Mouse (Mus musculus) 3134 (cell line): ENCODE data around the gene Glis1.

Experiments used
- DNase-seq: peaks from one replicate; pipeline ENCODE4 v3.0.0-alpha.2; 2011; ENCODE audit warnings: low spot score; ENCODE audit not compliant: insufficient read length; ENCODE audit errors: extremely low read depth

Gene Glis1

DNA sequence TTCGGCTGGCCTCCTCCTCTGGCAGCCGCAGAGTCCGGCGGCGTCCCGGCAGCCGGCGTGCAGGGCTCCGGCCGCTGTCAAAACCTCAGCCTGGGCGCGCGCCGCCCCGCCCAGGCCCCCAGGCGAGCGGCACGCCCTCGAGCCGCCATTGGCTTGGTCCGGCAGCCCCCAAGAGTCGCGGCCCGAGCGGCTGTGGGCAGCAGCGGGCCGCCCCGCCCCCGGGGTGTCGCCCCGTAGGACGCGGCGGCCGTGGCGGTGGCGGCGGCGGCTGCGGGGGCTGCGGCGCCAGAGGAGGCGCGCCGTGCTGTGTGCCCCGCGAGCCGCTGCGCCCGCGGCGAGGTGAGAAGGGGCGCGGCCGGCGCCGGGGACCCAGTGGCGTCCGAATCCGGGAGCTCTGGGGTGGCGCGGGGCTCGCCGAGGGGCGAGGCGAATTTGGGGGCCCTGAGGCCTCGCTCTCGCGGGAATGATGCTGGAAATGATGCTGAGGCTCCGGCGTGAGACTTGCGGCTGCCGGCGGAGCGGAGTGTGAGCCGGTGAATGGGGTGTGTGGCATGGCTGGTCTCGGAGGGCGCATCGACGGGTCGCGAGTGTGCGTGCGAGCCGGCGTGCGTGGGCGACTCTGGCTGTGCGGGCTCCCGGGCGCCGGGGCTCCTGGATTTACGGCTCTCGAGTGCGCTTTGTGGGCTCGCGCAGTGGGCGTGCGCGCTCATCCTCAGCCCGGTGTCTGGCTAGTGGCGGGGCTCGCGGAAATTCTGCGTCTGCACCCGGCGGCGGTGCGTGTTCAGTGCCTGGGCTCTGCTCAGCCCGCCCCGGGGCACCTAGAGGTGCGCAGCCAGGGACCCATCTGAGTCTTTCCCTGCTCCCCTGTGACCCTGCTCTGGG is at the start of gene Glis1:
Glis1 (plus strand) TSS at position 236 of the 882 bp plus-strand sequence.
- DNase-seq: no peak

DNA sequence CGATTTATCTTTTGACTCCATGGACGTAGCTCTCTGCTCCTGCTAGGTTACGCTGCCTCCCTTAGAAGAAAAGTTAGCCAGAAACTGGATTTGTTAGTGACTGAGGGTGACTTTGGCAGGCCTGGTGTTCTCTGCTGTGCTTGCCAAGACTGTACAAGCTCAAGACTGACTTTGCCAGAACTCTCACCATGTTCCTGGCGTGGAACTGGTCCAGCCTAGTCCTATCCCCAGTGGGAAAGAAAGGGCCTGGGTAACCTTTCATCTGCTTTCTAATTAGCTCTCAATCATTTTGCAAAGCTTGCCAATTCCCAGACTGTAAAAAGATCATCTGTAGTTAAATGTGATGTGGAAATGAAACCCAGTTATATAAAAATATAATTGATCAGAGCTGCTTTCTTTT is 47.4 kb upstream of the Glis1 start:
- no peak for DNase-seq

DNA sequence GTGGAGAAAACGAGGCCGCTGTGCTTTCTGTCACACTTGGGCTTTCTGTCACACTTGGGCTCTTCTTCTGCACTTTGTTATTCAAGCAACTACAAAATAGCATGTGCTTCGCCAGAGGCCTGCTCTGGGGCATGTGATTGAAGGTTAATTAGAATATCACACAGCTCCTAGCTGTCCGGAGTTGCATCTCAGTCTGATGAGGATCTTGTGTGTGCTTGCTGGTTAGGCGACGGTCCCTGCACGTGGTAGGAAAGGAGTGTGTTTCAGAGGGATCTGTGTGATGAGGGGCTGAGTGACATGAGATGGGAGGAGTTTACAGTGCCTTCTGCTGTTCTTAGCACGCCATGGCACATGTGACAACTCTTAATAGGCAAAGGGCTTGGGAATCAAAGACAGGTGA is 46.9 kb upstream of the Glis1 start:
- DNase-seq: no peak

DNA sequence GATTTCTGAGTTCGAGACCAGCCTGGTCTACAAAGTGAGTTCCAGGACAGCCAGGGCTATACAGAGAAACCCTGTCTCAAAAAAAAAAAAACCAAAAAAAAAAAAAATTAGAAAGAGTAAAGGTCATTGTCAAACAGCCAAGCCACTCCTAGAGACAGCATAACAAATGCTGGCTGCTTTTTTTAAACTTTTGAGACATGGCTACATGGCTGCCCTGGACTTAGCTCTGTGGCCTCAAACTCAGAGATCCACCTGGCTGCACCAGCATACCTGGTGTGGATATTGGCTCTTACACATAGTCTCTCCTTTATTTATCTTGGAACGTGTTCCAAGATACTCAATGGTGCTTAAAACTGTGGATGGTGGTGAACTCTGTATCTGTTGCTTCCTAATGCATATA is 46.1 kb upstream of the Glis1 start:
- no peak for DNase-seq

DNA sequence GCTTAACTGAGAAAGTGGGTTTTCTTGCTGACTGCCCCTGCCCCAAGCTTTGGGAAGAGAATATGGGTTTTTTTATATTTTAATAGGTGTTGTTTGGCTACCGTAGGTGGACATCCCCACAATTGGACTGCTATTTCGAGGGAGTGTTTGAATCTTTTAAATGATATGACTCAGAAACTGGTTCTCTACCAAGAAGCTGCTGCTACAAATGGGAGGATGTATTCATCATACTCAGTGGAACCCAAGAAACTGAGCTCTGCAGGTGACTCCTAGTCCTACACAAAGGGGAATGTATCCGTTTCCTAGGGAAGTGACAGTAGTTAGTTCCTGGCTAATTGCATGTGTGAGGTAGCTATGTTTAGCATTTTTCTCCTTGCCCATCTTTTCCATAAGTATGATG is 45.0 kb upstream of the Glis1 start:
- no peak for DNase-seq

DNA sequence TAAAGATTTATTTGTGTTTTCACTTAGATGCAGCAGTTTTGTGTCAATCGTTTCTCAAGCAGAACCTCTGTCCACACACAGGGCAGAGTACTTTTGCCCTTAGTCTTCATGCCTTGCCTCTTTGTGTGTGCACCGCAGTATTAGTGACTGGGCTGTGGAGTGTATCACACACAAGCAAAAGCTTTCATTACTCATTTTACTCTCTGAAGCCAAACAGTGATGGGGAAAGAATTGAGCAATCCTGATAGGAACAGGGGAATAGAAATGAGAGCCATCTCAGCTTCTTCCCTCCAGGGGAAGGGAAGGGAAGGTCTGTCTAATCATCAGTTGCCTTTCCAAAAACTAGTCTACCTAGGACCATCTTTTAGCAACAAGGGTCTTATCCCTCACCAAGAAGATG is 40.6 kb upstream of the Glis1 start:
- no peak for DNase-seq

DNA sequence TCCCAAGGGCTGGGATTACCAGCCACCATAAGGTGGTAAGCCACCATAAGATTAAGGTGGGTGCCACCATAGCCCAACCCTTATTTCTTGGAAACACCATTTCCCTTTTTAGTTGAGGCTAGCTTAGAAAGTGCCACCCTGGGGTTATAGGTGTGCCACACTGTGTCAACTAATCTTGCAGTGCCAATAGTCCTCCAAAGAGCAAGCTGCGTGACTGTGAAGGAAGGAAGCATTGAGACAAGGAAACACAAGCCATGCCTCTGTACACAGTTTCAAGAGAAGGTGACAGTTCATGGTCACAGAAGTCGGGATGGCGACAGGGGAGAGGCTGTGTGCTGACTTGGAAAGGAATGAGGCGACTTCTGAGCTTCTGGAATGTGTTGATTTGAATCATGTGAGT is 14.2 kb upstream of the Glis1 start:
- DNase-seq: no peak

DNA sequence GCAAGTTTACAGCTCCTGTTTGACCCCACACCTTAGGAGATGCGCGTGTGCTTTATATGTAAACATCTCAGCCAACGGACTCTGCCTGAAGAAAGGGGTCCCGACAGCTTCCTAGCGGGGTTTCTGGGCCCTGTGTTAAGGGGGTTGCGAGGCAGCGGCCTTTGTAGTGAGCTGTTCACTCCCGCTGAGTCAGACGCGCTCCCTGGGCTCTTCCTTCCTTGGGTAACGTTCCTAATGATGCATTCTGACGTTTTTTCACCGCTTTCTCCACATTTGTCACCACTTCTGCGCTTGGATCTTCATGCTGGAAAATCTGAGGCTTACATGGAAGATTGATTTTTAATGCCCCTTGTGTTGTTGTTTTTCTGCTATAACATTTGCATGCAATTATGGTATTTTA is 12.7 kb upstream of the Glis1 start:
- DNase-seq: no peak

DNA sequence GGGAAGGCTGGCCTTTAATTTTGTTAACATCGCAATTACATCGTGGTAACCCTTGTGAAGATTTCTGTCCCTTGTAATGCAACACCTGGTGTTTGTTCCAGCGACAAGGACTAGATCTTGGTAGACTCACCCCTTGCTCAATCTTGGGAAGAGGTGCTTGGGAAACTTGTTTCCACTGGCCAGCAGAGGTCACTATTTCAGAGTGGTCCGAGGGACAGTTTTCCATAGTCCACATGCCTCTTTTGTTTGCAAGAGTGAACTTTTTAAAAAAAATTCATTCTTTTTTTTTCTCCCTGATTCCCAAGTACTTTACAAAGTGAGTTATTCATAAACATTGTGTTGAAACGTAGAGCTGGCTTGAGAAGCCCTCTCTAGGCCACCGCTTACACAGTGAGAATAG is 12.2 kb upstream of the Glis1 start:
- DNase-seq: no peak

DNA sequence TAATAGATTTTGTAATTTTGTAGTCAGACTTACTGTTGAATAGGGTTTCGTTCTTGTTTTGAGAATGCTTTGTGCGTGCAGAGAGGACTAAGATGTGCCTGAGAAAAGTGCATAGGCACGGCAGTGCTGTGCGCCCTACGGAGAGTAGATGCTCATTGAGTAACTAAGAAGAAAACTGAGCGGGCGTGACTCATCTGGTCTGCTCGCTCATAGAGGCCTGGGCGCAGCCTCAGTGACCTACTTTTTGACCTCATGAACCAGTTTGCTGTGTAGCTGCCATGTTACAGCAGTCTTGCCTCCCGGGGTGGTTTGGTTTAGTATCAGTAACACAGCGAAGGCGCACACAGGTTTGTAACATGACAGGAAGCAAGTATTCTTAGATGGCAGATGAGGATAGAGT is 8.8 kb upstream of the Glis1 start:
- DNase-seq: no peak

DNA sequence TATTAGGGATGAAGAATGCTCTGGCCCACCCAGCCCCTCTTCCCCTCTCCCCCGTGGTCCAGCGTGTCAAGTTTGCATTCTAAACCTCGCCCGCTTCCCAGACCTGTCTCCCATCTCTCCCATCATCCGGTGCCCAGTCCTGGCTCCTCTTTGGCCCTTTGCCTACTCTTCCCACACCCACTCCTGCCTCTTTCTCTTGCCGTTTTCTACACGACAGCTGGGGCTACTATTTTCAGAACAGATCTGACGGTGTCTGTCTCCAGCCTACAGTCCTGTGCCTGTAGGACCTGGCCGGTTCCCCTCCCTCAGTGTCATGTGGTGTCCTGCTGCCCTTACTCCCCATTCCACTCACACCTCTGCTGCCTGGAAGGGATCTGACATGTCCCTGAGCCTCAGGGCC is 7.8 kb upstream of the Glis1 start:
- no peak for DNase-seq

DNA sequence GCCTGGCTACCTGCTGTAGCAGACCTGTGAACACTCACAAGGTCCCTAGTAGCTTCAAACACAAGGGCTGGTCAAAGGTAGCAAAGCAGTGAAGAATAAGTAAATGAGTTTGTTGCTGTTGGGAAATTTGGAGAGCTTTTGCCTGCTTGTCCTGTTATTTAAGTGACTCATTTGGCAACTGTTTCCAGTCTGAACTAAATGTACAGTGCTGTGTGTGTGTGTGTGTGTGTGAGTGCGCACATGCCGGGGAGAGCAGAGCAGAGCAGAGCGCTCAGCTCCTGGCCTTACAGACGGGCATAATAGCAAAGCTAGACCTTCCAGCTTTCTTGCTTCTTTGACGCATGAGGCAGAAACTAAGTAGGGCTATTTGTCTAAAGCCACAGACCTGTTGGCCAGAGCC is 1.7 kb upstream of the Glis1 start:
- DNase-seq: no peak

DNA sequence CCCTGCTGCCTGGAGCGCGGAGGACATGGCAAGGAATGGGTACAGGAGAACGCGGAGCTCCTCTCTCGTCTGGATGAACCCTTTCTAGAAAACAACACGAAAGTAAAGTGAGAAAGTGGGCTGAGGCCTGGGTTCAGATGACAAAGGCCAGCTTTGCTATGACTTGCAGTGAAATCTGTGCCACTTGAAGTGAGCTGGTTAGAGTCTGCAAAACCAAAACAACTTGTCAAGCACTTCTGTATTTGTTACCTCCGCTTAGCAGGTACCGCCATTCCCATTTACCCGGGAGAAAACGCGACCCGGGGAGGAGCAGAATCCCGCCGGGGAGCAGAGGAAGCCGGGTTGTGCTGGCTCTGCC is 414 bp upstream of the Glis1 start:
- DNase-seq: no peak

DNA sequence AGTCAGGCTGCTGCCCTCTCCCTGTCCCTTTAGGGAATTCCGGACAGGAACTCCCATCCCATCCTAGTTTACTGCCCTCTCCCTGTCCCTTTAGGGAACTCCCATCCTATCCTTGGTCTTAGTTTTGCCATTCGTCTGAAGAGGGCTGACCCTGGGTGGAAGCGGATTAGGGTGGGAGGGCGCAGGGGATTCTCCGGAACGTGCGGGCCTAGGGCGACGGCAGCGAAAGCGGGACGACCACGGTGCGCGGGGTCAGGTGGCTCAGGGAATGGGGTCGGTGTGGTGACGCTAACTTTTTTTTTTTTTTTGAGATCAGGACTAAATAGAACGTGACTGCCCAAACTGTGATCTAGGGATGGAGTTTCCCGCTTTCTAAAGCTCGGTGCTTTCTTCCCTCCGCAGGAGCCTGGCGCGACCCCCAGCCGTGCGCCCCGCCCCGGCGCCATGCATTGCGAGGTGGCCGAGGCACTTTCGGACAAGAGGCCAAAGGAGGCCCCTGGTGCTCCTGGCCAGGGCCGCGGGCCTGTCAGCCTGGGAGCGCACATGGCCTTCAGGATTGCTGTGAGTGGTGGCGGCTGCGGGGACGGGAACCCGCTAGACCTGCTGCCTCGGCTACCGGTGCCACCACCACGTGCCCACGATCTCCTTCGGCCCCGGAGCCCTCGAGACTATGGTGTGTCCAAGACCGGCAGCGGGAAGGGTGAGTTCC is 1.0 kb downstream of the Glis1 start:
- no peak for DNase-seq

DNA sequence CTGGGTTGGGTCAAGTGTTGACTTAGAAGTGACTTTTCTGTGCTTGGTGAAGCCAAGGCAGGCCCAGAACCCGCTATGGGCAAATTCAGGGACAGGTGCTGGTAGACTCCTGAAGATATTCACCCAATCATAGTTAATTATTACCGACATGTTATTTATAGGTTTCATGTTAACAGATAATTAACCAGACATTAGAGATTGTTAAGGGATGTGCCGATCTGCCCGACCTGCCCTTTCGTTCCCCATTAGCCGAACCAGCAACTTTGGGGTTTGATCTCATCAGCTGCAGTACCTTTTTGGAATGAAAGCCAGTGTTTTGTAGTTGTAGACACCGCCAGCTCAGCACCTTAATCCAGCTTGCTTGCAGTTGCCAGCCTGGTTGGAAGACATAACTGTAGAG is 2.1 kb downstream of the Glis1 start:
- DNase-seq: no peak

DNA sequence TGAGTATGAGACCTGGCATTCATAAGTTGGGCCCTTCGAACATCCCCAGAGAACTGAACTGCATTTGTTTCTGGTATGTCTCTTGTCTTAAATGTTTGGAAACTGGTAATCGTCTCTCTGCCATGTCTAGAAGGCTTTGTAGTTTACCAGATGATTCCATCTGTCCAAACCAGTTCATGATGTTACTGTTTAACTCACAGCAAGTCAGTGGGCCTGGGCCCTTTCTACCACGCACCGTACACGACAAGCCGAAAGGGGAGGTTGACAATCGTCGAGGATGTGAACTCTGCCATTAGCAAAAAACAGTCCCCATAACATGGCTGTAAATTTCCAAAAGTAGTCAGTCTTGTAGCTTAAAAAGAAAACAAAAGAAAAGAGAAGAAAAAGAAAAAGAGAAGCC is 4.3 kb downstream of the Glis1 start:
- DNase-seq: no peak

DNA sequence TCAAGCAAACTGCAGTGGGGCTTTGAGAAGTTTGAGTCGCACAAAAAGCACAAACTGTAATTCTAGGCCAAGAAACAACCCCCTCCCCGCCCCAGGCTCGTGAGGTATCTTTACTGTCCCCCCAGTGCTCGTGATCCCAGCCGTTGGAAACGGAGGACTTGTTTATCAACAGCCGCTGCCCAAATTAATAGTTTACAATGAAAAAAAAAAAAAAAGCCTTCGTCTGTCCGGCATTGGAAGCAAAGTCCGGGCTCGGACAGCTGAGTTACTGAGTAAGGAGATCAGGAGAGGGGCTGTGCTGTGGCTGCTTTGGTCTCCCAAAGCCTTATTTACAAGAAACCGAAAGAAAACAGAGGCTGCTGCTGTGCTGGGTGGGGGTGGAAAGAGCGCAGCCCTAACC is 5.9 kb downstream of the Glis1 start:
- no peak for DNase-seq

DNA sequence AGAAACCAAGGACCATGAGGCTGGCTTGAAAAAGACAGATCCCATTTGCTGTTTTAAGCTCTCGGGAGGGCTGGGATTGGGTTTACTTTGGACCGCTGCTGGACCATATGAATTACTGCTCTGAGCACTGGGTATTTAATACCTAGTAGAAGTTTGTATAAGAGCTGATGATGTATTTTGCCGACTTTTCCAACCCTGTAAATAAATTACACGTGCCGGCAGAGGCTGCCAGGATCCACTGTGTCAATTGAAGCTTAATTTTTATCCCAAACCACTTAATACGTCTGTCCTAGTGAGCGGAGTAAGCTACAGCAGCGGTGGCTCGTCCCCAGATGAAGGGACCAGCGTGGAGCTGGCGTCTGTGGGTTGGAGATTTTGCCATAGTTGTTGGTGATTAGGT is 7.9 kb downstream of the Glis1 start:
- no peak for DNase-seq

DNA sequence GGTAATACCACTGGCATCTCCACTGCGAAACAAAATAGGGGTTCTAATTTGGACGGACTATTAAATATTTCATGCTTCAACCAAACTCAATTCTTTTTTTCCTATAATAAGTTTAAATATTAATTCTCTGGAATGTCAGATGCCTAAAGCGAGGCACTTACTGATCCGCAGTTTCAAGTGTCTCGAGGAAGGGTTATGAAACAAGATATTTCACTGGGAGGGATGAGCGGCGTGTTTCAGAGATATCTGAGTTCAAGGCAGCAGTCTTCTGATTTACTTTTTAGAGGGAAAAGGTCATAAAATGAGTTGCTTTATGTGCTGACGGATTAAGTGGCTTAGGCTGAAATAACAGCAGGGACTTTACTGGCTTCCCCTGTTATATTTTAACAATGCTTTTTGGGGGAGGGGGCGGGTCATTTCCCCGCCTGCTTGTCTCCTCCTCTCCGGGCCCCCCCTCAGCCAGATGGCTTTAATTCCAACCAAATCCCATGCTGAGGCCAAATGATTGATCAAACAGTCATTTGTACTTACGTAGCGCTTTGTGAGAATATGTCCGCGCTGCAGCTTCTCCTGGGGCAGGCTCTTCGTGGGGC is 8.6 kb downstream of the Glis1 start:
- DNase-seq: no peak

DNA sequence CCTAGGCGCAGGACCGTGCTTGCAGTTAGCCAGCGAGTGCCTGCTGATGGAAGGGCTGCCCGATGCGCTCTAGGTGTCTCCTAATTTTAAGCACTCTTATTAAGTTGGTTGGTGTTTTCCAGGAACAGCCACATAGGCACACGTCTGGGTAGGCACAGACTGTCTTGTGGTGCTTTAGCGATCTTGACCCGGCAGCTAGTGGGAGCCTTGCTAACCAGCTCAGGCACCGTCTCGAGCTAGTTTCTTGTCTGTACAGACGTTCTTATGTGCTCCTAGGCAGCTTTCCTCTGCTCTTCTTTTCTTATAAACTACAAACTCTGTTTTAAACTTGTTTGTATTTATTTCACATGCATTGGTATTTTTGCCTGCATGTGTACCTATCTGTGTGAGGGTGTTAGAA is 9.2 kb downstream of the Glis1 start:
- no peak for DNase-seq

DNA sequence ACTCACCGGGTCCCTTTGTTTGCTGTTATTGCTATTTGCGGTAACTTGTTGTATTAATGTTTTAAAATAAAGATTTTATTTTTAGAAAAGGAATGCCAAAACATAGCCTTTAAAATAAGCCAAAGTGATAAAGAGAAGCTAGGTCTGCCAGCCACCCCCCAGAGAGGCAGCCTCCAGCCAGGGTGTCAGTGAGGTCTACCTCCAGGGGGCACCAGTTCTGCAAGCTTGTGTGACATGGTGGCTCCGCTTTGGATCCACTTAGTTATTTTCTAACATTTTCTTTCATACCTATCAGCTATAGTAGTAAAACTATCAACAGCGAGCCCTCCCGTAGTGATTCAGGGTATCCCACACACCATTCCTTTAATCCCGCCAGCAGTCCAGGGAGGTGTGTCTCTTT is 14.1 kb downstream of the Glis1 start:
- no peak for DNase-seq

DNA sequence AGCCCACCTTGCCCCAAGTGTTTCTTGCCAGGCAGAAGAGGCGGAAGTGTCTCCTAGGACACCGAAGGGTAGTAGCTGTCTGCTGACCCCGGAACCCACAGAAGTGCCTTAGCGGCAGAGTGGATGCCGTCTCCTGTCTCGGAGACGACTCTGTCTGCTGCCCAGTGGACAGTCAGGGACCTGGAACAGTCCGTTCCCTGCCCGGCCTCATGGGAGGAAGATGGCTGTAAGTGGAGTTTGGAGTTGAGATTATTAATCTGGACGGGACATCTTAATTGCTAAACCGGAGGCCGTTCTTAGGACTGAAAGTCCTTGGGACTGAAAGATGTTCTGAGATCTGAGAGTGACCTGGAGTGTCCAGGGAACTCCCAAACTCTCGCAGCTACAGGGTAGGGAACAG is 15.1 kb downstream of the Glis1 start:
- no peak for DNase-seq
